Mouse (Mus musculus) neural tube, embryonic 11.5 days (tissue): ENCODE measurements around the gene Atp6v1g1. TPM values are rescaled to one million over a fixed set of nuclear protein-coding genes. Genes with fewer than 3 reads are reported as not detected.

Experiments used
- ATAC-seq: fragments of 200-750 bp; cut with Nextera tagmentation; 2 replicates; pipeline ENCODE4 v1.8.0; 2017; ENCODE audit warnings: moderate number of reproducible peaks, mild to moderate bottlenecking, moderate TSS enrichment, moderate library complexity; ENCODE audit not compliant: insufficient read depth, low FRiP score, low TSS enrichment
- DNase-seq: peaks from one replicate; pipeline ENCODE4 v3.0.0-alpha.2; 2015; ENCODE audit warnings: low spot score
- H3K27ac ChIP-seq: fragments of 300-500 bp; sonication (generic); 2 replicates; pipeline ENCODE4 v1.5.1; 2014; ENCODE audit warnings: low read depth, mild to moderate bottlenecking, low read length
- H3K27me3 ChIP-seq: fragments of 300-500 bp; sonication (generic); 2 replicates; pipeline ENCODE4 v1.6.1; 2014; ENCODE audit warnings: mild to moderate bottlenecking, low read length, mixed read lengths; ENCODE audit not compliant: control insufficient read depth, insufficient read depth
- H3K36me3 ChIP-seq: fragments of 300-500 bp; sonication (generic); 2 replicates; pipeline ENCODE4 v1.6.1; 2014; ENCODE audit warnings: mild to moderate bottlenecking, low read length, moderate library complexity, mixed read lengths; ENCODE audit not compliant: control insufficient read depth, insufficient read depth
- H3K4me1 ChIP-seq: fragments of 300-500 bp; sonication (generic); 2 replicates; pipeline ENCODE4 v1.6.1; 2014; ENCODE audit warnings: low read length, mixed read lengths; ENCODE audit not compliant: control insufficient read depth, insufficient read depth
- H3K4me2 ChIP-seq: fragments of 300-500 bp; sonication (generic); 2 replicates; pipeline ENCODE4 v1.6.1; 2014; ENCODE audit warnings: low read depth, mild to moderate bottlenecking, moderate library complexity
- H3K4me3 ChIP-seq: fragments of 300-500 bp; sonication (generic); 2 replicates; pipeline ENCODE4 v1.5.1; 2014; ENCODE audit warnings: low read depth, low read length
- H3K9ac ChIP-seq: fragments of 300-500 bp; sonication (generic); 2 replicates; pipeline ENCODE4 v1.6.1; 2014; ENCODE audit warnings: mild to moderate bottlenecking, low read length
- H3K9me3 ChIP-seq: fragments of 300-500 bp; sonication (generic); 2 replicates; pipeline ENCODE4 v1.6.1; 2016; ENCODE audit warnings: low read length; ENCODE audit not compliant: control insufficient read depth
- WGBS: fragments of 180-500 bp; shearing (Covaris S2); extraction: QIAGEN DNeasy Blood & Tissue Kit; methylation state at CpG from one replicate; pipeline ENCODE4 v1.1.7; 2014; 5-methylcytosine and 5-hydroxymethylcytosine counted together
- polyA plus RNA-seq: library from polyadenylated mRNA; unstranded; fragments of >200 nt; fragmentation: Nextera tagmentation; extraction: Ambion mirVana; gene quantifications from 2 replicates; pipeline ENCODE4 v1.2.1, GENCODE M21; 2014

The Atp6v1g1 gene
- polyA plus RNA-seq, 1 experiment from 2014 or later: 403 TPM

DNA sequence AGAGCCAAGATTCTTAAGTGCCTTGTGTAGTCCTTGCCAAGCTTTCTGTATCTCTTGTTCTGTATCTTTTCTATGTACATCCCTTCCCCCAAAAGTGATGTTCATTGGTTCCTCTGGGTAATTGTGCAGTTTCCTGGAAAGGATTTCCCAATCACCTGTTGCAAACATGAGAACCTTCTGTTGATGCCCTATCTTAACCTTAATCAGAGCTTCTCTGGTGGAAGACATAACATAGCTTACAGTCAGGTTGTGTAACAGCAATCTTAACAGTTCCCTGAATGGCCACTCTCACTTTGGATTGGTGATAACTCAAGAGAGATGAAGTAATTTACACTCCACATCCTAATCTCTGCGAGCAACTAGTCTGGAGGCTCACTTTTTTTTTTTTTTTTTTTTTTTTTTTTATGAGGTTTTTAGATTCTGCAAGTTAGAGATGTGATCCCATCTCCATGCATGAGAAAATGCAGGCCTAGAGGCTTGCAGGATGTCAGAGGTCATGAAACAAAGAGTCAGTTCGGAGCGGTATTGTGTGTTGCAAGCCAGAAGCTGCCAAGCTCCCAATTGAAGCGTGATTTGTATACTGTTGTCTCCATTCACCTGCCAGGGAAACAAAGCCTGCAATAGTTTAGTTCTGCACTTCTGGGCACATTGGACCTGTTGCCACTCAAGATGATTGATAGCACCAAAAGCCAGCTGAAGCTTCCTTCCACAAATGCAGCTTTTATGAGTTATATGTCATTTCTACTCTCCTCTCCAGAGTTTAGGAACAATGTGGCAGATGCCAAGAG is 9.4 kb downstream of the Atp6v1g1 start:
- Histone ChIP-seq H3K4me3 (no peak overlapping the region), H3K27me3 (no peaks in the 10 kb centered on the region), H3K4me2 (no peak overlapping the region), H3K9me3 (no peaks in the 10 kb centered on the region), H3K9ac (no peak overlapping the region), H3K4me1 (peaks cover 17% of the 10 kb centered on the region), H3K36me3 (peaks cover 8% of the 10 kb centered on the region), H3K27ac (no peak overlapping the region)
- no peak for ATAC-seq
- no peak for DNase-seq
- WGBS: 44% methylated on average over 4 of the region's 4 CpGs

DNA sequence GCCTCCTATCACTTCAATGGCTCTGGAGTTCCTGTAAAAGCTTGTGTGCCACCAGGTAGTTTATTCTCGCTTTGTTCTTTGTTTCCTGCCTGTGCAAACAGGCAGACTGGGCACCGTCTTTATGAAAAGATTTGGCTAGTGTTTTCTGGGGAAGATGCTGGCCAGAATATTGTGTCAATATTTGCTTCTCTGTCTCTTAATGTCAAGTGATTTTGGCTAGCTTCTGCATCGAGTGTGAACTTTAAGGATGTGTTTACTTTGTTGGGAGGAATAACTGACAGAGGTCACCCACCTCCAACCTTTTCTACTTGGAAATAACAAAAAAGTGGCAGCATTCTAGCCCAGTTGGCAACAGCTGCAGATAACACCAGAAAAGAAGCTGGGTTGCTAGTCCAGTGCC is 10.0 kb downstream of the Atp6v1g1 start:
- ATAC-seq (no peak), DNase-seq (no peak)
- Histone ChIP-seq H3K9ac (no peak overlapping the region), H3K9me3 (no peaks in the 10 kb centered on the region), H3K27ac (no peak overlapping the region), H3K4me3 (no peak overlapping the region), H3K4me2 (no peak overlapping the region), H3K36me3 (peaks cover 5% of the 10 kb centered on the region), H3K27me3 (no peaks in the 10 kb centered on the region), H3K4me1 (peaks cover 20% of the 10 kb centered on the region)
- WGBS: 38% methylated on average over 3 of the region's 3 CpGs

DNA sequence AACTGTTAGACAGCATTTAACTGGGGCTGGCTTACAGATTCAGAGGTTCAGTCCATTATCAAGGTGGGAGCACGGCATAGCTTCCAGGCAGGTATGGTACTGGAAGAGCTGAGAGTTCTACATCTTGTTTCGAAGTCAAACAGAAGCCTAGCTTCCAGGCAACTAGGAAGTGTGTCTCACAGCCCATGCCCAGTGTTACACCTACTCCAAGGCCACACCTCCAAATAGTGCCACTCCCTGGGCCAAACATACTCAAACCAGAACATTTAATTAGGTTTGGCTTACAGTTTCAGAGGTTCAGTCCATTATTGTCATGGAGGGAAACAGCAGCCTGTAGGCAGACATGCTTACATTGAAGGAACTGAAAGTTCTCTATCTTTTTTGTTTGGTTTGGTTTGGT is 10.5 kb downstream of the Atp6v1g1 start:
- DNase-seq: no peak
- no peak overlapping the region for H3K4me3 ChIP-seq
- peaks cover 20% of the 10 kb centered on the region for H3K4me1 ChIP-seq
- no peak overlapping the region for H3K9ac ChIP-seq
- peaks cover 4% of the 10 kb centered on the region for H3K36me3 ChIP-seq
- no peak overlapping the region for H3K27ac ChIP-seq
- H3K4me2 ChIP-seq: no peak overlapping the region
- H3K27me3 ChIP-seq: no peaks in the 10 kb centered on the region
- WGBS: 90% methylated on average over 2 of the region's 2 CpGs
- no peak for ATAC-seq
- H3K9me3 ChIP-seq: no peaks in the 10 kb centered on the region

DNA sequence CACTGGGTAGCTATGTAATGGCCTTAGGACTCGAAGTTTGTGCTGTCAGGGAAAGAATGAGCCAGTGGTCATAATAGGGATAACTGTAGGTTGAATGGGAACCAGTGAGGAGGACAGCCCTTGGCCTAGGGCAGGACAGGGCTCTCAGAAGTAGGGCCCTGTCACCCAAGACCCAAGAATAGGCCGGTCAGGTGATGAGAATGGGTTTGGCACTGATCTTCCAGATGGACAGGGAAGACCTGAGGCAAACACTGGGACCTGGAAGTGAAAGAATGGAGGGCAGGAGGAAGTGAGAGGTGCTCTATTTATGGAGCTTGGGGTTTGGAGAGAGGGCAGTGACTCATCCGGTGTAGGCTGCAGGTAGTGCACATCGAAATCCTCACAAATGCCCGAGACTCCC is 12.1 kb downstream of the Atp6v1g1 start:
- ATAC-seq: no peak
- Histone ChIP-seq H3K4me1 (peaks cover 20% of the 10 kb centered on the region), H3K27ac (no peak overlapping the region)

DNA sequence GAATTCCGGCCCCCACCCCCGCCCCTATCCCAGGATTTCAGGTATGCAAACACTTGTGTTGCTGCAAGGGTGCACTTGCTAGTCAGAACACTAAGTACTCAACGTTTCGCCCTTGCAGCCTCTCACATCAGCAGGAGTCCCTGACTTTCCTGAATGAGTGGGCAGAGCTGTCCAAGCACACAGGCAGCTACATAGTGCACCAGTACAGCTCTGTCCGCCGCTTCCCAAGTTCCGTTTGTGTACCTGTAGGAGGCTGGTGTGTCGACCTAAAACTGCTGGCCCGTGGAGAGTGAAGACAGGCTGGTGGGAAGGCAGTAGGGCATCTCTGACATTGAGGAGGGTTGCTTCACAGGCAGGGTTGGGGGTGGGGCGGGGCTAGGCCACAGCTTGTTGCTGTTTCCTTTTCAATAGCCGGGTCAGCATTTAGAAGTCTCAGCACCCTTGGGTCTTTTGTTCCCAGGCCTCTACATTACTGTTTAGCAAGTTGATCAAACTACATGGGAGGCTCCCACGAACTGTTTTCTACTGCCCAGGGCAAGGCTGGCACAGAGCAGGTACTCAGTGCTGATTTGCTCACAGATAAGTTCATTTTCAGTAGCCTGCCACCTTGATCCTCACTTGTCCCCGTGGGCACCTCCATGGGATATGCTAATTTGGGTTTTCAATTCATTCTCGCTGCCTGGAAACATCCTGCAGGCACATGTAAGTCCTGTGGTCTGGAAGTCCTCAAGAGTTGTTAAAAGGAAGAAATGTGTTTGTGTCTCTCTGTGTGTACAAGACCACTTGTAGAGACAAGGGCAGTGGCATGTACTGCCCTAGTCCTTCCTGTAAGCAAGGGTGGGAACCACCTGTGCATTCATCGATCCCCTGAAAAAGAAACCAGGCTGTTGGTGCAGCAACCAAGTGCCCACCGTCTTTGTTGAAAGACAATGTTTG is 12.8 kb downstream of the Atp6v1g1 start:
- H3K4me2 ChIP-seq: peak overlapping the region; percentile 81; the same call in 1 of the 2 replicates
- H3K27ac ChIP-seq: no peak overlapping the region
- no peak for ATAC-seq
- 24% methylated on average over 16 of the region's 16 CpGs for WGBS
- no peak for DNase-seq
- peaks cover 20% of the 10 kb centered on the region for H3K4me1 ChIP-seq
- no peak overlapping the region for H3K4me3 ChIP-seq
- H3K9me3 ChIP-seq: no peaks in the 10 kb centered on the region
- no peaks in the 10 kb centered on the region for H3K27me3 ChIP-seq
- H3K36me3 ChIP-seq: peaks cover 2% of the 10 kb centered on the region; the same call in 1 of the 2 replicates
- H3K9ac ChIP-seq: 0 out of 2 replicates have a peak overlapping the region, but pooled peaks have one; percentile 11

More for the DNA sequence above, 12.1 kb downstream of the Atp6v1g1 start:
- no peak for DNase-seq
- Histone ChIP-seq H3K27me3 (no peaks in the 10 kb centered on the region), H3K4me2 (no peak overlapping the region), H3K9me3 (no peaks in the 10 kb centered on the region), H3K9ac (no peak overlapping the region), H3K4me3 (no peak overlapping the region), H3K36me3 (peaks cover 3% of the 10 kb centered on the region)
- WGBS: 63% methylated on average over 5 of the region's 5 CpGs

DNA sequence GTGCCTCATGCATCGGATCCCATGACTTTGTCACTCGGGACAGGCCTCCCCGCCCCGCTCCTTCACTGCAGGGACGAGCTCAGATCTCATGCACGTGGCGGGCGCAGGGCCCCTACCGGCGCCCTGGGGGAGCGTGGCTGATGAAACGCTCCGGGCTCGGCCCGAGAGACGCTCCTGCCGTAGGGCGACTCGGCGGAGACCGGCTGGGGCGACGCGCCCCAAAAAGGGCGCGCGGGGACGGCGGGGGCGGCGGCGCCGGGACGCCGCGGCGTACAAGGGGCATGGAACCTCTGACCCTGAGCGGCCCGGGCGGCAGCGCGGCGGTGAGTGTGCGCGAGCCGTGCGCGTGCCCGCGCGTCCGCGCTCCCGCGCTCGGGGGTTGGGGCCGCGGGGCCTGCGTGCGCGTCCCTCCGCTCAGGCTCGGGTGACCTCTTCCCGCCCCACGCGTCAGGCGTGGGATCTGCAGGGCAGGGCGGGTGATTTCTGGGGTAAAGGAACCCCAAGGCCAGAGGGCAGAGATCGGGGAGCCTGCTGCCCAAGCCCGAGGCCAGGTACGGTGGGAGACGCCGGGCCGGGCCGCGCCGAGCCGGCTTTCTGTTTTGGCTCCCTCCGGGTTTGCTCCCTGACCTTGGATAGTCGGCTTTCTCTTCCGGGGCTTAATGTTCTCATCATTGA is 14.0 kb downstream of the Atp6v1g1 start, which contains the start of gene Tmem268:
Gene Tmem268 (plus strand): TSS at position 375 of the 675 bp plus-strand sequence.
- H3K27ac ChIP-seq: 0 out of 2 replicates have a peak within 1 kb of the TSS, but pooled peaks have one; percentile 27
- WGBS: under 1% methylated on average over 57 of the region's 81 CpGs

DNA sequence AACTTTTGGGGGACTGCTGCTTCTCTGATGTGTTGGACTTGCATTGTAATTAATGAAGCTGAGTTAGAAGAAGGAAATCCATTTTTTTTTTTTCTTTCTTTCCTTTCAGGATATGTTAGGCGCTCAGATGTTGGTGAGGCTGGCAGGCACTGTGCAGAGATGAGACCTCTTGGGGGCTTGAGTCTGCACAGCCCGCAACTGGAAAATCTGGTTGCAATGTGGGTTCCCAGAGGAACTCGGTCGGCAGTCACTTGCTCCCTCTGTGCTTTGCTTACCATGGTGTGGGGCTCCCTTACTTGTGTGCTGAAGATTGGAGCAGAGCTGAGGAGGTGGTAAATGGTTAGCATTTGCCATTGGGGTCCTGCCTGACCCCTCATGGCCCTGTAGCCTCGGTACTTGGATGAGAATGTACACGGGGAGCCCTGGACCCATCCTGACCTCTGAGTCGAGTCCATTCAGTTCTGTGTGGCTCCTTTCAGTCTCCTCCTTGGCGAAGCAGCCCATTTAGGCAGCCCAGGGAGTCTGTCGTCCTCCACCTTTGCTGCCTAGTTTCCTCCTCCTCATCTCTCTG is 14.6 kb downstream of the Atp6v1g1 start:
- H3K27me3 ChIP-seq: no peaks in the 10 kb centered on the region
- ATAC-seq (peak; percentile 24; the same call in 1 of the 2 replicates), DNase-seq (no peak)
- H3K4me3 ChIP-seq: peak overlapping the region; percentile 66
- H3K9ac ChIP-seq: peak overlapping the region; percentile 87
- peak overlapping the region; percentile 81 for H3K4me2 ChIP-seq
- H3K9me3 ChIP-seq: no peaks in the 10 kb centered on the region
- no peaks in the 10 kb centered on the region for H3K36me3 ChIP-seq
- WGBS: 43% methylated on average over 9 of the region's 9 CpGs
- H3K4me1 ChIP-seq: peaks cover 16% of the 10 kb centered on the region
- no peak overlapping the region for H3K27ac ChIP-seq

More for the DNA sequence above, 14.0 kb downstream of the Atp6v1g1 start, which contains the start of gene Tmem268:
- ATAC-seq (peak; percentile 75), DNase-seq (peak; percentile 83)
- peak within 1 kb of the TSS; percentile 81 for H3K4me2 ChIP-seq
- no peaks in the 10 kb centered on the region for H3K36me3 ChIP-seq
- H3K27me3 ChIP-seq: no peaks in the 10 kb centered on the region
- H3K4me3 ChIP-seq: peak within 1 kb of the TSS; percentile 66
- H3K9ac ChIP-seq: peak within 1 kb of the TSS; percentile 87
- H3K9me3 ChIP-seq: no peaks in the 10 kb centered on the region
- H3K4me1 ChIP-seq: peaks cover 20% of the 10 kb centered on the region

DNA sequence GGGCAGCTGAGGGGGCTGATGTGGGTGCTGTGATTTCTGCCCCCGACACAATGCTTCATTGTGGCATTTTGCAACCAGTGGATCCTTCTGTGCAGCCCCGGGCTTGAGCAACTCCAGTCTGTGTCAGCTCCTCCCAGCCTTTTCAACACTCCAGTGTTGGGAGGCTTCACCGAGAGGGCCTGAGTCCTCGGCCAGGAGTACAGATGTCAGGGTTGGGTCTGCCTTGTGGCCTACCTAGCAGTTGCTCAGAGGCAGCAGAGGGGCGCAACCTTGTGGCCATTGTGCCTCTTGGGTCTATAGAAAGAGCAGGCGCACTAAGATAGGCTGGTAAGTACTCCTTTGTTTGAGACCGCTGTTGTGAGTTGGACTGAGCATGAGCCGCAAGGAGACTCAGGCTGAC is 15.5 kb downstream of the Atp6v1g1 start:
- DNase-seq (no peak), ATAC-seq (no peak)
- Histone ChIP-seq H3K4me3 (no peak overlapping the region), H3K27me3 (no peaks in the 10 kb centered on the region), H3K9ac (no peak overlapping the region), H3K27ac (no peak overlapping the region), H3K9me3 (no peaks in the 10 kb centered on the region), H3K36me3 (no peaks in the 10 kb centered on the region), H3K4me2 (no peak overlapping the region), H3K4me1 (peaks cover 16% of the 10 kb centered on the region)
- WGBS: 70% methylated on average over 8 of the region's 8 CpGs
